Mouse (Mus musculus): ENCODE results near the gene Copz2. TPM values are rescaled to one million over a fixed set of nuclear protein-coding genes. Genes with fewer than 3 reads are reported as not detected.

Gene Copz2
- polyA plus RNA-seq, 1 experiment from 2014 or later = 37.4 TPM

- Histone ChIP-seq H3K9me3 (no peaks in the 10 kb centered on the region), H3K27ac (replicated peaks) (peak overlapping the region; percentile 85; the same call in 1 of the 2 replicates), H3K27me3 (replicated peaks; ENCODE audit: low read depth, poor library complexity, severe bottlenecking) (no peaks in the 10 kb centered on the region), H3K36me3 (replicated peaks) (peaks cover 89% of the 10 kb centered on the region), H3K4me1 (peaks cover 54% of the 10 kb centered on the region), H3K4me3 (peak overlapping the region; percentile 69)
- WGBS = 40% methylated on average over 4 of the region's 4 CpGs
- DNase-seq (ENCODE audit: low spot score) = no peak
Measured at GRCm38 (mm10) chr11:96822675-96823470, 26.8 kb upstream of the Copz2 start.

GRCm38 (mm10) chr11:96823471-96823837 is 26.2 kb upstream of the Copz2 start:
- Histone ChIP-seq H3K4me1 (peaks cover 59% of the 10 kb centered on the region), H3K9me3 (no peaks in the 10 kb centered on the region), H3K27ac (replicated peaks) (peak overlapping the region; percentile 85), H3K4me3 (peak overlapping the region; percentile 69), H3K27me3 (replicated peaks; ENCODE audit: low read depth, poor library complexity, severe bottlenecking) (no peaks in the 10 kb centered on the region), H3K36me3 (replicated peaks) (peaks cover 87% of the 10 kb centered on the region)
- DNase-seq (ENCODE audit: low spot score) = no peak
- WGBS = 8% methylated on average over 13 of the region's 13 CpGs

- Histone ChIP-seq H3K27ac (replicated peaks) (peak overlapping the region; percentile 85), H3K36me3 (replicated peaks) (peaks cover 80% of the 10 kb centered on the region), H3K4me1 (peaks cover 66% of the 10 kb centered on the region), H3K4me3 (peak overlapping the region; percentile 69), H3K27me3 (replicated peaks; ENCODE audit: low read depth, poor library complexity, severe bottlenecking) (no peaks in the 10 kb centered on the region), H3K9me3 (no peaks in the 10 kb centered on the region)
- 2% methylated on average over 26 of the region's 26 CpGs for WGBS
- DNase-seq (ENCODE audit: low spot score) = peak; percentile 97
Measured at GRCm38 (mm10) chr11:96823880-96824782, 25.5 kb upstream of the Copz2 start.

GRCm38 (mm10) chr11:96824783-96825495 is 24.7 kb upstream of the Copz2 start:
- H3K36me3 ChIP-seq (replicated peaks) = peaks cover 72% of the 10 kb centered on the region
- 49% methylated on average over 7 of the region's 7 CpGs for WGBS
- no peaks in the 10 kb centered on the region for H3K27me3 ChIP-seq (replicated peaks; ENCODE audit: low read depth, poor library complexity, severe bottlenecking)
- H3K4me1 ChIP-seq = peaks cover 69% of the 10 kb centered on the region
- H3K27ac ChIP-seq (replicated peaks) = peak overlapping the region; percentile 85
- H3K9me3 ChIP-seq = no peaks in the 10 kb centered on the region
- H3K4me3 ChIP-seq = peak overlapping the region; percentile 69
- DNase-seq (ENCODE audit: low spot score) = no peak

- no peak overlapping the region for H3K27ac ChIP-seq (replicated peaks)
- peak overlapping the region; percentile 76; the same call in 1 of the 2 replicates for H3K4me3 ChIP-seq
- H3K27me3 ChIP-seq (replicated peaks; ENCODE audit: low read depth, poor library complexity, severe bottlenecking) = no peaks in the 10 kb centered on the region
- peaks cover 57% of the 10 kb centered on the region for H3K36me3 ChIP-seq (replicated peaks)
- no peaks in the 10 kb centered on the region for H3K9me3 ChIP-seq
- DNase-seq (ENCODE audit: low spot score) = no peak
- 76% methylated on average over 2 of the region's 2 CpGs for WGBS
- peaks cover 78% of the 10 kb centered on the region for H3K4me1 ChIP-seq
Measured at GRCm38 (mm10) chr11:96826481-96826880, 23.2 kb upstream of the Copz2 start.

- Histone ChIP-seq H3K27me3 (replicated peaks; ENCODE audit: low read depth, poor library complexity, severe bottlenecking) (no peaks in the 10 kb centered on the region), H3K4me3 (peak overlapping the region; percentile 76; the same call in 1 of the 2 replicates), H3K27ac (replicated peaks) (no peak overlapping the region), H3K9me3 (no peaks in the 10 kb centered on the region), H3K4me1 (peaks cover 79% of the 10 kb centered on the region), H3K36me3 (replicated peaks) (peaks cover 51% of the 10 kb centered on the region)
- DNase-seq (ENCODE audit: low spot score) = no peak
- 92% methylated on average over 12 of the region's 12 CpGs for WGBS
Measured at GRCm38 (mm10) chr11:96827062-96827581, 22.5 kb upstream of the Copz2 start.

- H3K27me3 ChIP-seq (replicated peaks; ENCODE audit: low read depth, poor library complexity, severe bottlenecking) = no peaks in the 10 kb centered on the region
- H3K4me1 ChIP-seq = peaks cover 75% of the 10 kb centered on the region
- DNase-seq (ENCODE audit: low spot score) = no peak
- peak overlapping the region; percentile 76 for H3K4me3 ChIP-seq
- H3K36me3 ChIP-seq (replicated peaks) = peaks cover 43% of the 10 kb centered on the region
- WGBS = 84% methylated on average over 9 of the region's 9 CpGs
- no peaks in the 10 kb centered on the region for H3K9me3 ChIP-seq
- no peak overlapping the region for H3K27ac ChIP-seq (replicated peaks)
Measured at GRCm38 (mm10) chr11:96827917-96828316, 21.8 kb upstream of the Copz2 start.

GRCm38 (mm10) chr11:96828881-96829280 is 20.8 kb upstream of the Copz2 start:
- WGBS = 19% methylated on average over 10 of the region's 10 CpGs
- Histone ChIP-seq H3K9me3 (no peaks in the 10 kb centered on the region), H3K4me1 (peaks cover 66% of the 10 kb centered on the region), H3K27ac (replicated peaks) (peak overlapping the region; percentile 93), H3K27me3 (replicated peaks; ENCODE audit: low read depth, poor library complexity, severe bottlenecking) (no peaks in the 10 kb centered on the region), H3K36me3 (replicated peaks) (peaks cover 35% of the 10 kb centered on the region), H3K4me3 (peak overlapping the region; percentile 76)
- no peak for DNase-seq (ENCODE audit: low spot score)

- DNase-seq (ENCODE audit: low spot score) = peak; percentile 89
- Histone ChIP-seq H3K27ac (replicated peaks) (peak overlapping the region; percentile 93), H3K4me1 (peaks cover 60% of the 10 kb centered on the region), H3K36me3 (replicated peaks) (peaks cover 35% of the 10 kb centered on the region), H3K27me3 (replicated peaks; ENCODE audit: low read depth, poor library complexity, severe bottlenecking) (no peaks in the 10 kb centered on the region), H3K9me3 (no peaks in the 10 kb centered on the region), H3K4me3 (peak overlapping the region; percentile 76)
- under 1% methylated on average over 33 of the region's 33 CpGs for WGBS
Measured at GRCm38 (mm10) chr11:96829403-96829812, 20.3 kb upstream of the Copz2 start.

- peak; percentile 98 for DNase-seq (ENCODE audit: low spot score)
- WGBS = under 1% methylated on average over 51 of the region's 51 CpGs
Measured at GRCm38 (mm10) chr11:96829813-96830538, 19.7 kb upstream of the Copz2 start, which contains the start of gene Nfe2l1. Gene Nfe2l1 (minus strand): TSS chr11:96829968.

GRCm38 (mm10) chr11:96830539-96831216 is 19.0 kb upstream of the Copz2 start:
- Histone ChIP-seq H3K9me3 (no peaks in the 10 kb centered on the region), H3K4me3 (peak overlapping the region; percentile 76), H3K27me3 (replicated peaks; ENCODE audit: low read depth, poor library complexity, severe bottlenecking) (no peaks in the 10 kb centered on the region), H3K4me1 (peaks cover 48% of the 10 kb centered on the region), H3K36me3 (replicated peaks) (peaks cover 26% of the 10 kb centered on the region), H3K27ac (replicated peaks) (peak overlapping the region; percentile 93)
- no peak for DNase-seq (ENCODE audit: low spot score)
- 25% methylated on average over 13 of the region's 13 CpGs for WGBS

More at GRCm38 (mm10) chr11:96829813-96830538, 19.7 kb upstream of the Copz2 start, which contains the start of gene Nfe2l1:
- Histone ChIP-seq H3K27me3 (replicated peaks; ENCODE audit: low read depth, poor library complexity, severe bottlenecking) (no peaks in the 10 kb centered on the region), H3K27ac (replicated peaks) (peak within 1 kb of the TSS; percentile 93), H3K9me3 (no peaks in the 10 kb centered on the region), H3K4me3 (peak within 1 kb of the TSS; percentile 76), H3K36me3 (replicated peaks) (peaks cover 33% of the 10 kb centered on the region), H3K4me1 (peaks cover 55% of the 10 kb centered on the region)

Data from embryonic facial prominence, embryonic 10.5 days (tissue).